Mouse (Mus musculus): ENCODE measurements around the gene Igsf9b. TPM values are rescaled to one million over a fixed set of nuclear protein-coding genes. Genes with fewer than 3 reads are reported as not detected.

Igsf9b gene
- total RNA-seq, 4 experiments from 2014 or later: 23.7 to 33.5 (median 27.2) TPM

- DNase-seq (ENCODE audit: low spot score in 2 of 2): no peak
These were observed 9.3 kb upstream of the Igsf9b start for GRCm38 (mm10) chr9:27289543-27290308.

DNA sequence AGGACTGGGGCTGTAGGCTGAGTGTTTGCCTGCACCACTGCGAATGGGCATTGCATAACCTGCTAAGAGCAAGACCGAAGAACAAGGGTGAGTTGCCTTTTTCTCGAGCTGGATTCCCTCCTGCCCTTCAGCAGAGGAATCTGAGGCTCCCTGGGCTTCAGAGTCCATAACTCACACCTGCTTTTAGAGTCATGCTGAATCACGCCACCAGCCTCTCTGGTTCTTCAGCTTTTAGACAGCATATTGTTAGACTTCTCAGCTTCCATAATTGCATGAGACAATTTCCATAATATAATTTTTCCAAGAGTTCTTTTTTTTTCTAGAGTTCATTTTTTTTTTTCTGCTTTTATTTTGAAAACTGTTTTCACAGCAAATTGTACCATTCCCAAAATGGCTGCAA lies 4.6 kb upstream of the Igsf9b start:
- DNase-seq (ENCODE audit: low spot score in 2 of 2): no peak

- DNase-seq (ENCODE audit: low spot score in 2 of 2): no peak
These were observed 533 bp downstream of the Igsf9b start for GRCm38 (mm10) chr9:27299286-27300187.

DNA sequence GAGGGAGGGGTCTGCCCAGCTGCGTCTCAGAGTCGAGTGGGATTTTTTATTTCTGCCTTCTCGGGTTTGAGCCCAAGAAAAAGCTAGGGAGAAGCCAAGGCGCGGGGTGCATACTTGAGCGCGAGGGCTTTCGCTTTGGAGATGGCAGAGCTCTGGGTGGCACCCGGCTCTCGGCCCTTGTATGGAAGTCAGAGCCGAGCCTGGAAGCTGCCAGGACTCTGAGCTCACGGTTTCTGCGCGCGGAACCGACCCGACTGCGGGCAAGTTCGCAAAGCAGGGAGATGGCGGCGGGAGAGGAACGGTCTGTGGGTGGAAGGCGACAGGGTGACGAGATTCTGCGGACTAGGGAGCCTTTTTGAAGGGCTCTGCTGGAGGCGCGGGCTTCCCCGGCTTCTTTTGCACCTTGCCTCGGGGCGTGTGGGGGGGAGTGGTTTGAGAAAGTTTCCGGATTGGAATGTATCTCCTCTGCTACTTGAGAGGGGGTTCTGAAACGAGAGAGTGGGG lies 1.2 kb downstream of the Igsf9b start:
- no peak for DNase-seq (ENCODE audit: low spot score in 2 of 2)

- no peak for DNase-seq (ENCODE audit: low spot score in 2 of 2)
These were observed 1.7 kb downstream of the Igsf9b start for GRCm38 (mm10) chr9:27300698-27301097.

- DNase-seq (ENCODE audit: low spot score in 2 of 2): no peak
These were observed 2.5 kb downstream of the Igsf9b start for GRCm38 (mm10) chr9:27301486-27301885.

DNA sequence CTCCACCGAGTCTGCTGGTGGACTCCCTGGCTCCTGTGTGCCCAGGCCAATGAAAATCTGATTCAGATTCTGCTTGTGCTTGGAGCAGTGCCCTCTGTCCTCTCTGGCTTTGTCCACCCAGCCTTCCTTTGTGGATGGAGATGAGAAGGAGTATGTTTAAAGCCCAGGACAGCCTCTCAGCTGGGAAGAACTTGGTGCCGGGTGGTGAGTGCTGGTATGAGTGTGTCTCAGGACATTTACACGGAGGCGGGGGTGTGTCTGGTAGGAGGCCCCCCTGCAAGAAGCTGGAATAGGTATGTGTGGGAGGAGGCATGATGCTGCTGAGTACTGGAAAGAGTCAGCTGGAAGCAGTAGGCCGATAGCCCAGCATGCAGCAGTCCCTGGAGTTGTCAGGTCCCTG lies 3.3 kb downstream of the Igsf9b start:
- no peak for DNase-seq (ENCODE audit: low spot score in 2 of 2)

DNA sequence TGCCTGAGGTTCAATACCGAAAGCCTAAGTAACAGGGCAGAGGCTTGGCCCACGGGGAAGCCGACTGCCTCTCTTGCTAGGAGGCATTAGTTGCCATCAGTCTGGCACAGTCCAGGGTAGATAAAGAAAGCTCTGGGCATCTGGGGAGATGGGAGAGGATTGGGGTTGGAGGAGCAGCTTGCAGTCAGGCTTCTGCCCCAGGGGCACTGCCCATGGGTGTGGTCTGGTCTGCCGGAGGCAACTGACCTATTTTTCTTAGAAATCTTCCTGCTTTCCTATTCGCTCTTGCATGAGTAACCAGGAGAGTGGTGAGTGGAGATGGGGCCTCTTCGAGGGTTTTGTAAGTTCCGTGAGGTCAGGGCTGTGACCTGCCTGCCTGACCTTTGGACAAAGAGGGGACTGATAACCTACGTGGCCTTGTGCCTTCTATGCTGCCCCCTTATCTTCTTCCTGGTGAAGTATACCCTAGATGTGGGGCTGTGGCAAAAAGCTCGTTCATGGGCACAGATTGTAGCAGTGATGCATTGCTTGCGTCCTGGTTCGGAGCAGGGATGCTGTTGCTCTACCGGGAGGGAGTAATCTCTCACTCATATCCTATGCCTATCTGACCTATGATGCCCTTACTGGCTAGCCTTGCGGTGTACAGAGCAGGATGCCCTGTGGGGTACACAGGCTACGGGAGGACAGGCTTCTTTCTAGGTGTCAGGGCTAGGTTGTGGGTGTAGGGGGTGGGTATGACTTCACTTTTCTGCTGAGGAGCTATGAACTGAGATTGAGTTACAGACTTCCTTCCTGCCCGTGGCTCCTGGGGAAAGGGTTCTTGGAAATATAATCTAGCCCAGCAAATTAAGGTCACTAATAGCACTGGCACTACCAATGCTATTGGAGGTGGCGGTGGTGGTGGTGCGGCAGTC lies 4.8 kb downstream of the Igsf9b start:
- DNase-seq (ENCODE audit: low spot score in 2 of 2): no peak

DNA sequence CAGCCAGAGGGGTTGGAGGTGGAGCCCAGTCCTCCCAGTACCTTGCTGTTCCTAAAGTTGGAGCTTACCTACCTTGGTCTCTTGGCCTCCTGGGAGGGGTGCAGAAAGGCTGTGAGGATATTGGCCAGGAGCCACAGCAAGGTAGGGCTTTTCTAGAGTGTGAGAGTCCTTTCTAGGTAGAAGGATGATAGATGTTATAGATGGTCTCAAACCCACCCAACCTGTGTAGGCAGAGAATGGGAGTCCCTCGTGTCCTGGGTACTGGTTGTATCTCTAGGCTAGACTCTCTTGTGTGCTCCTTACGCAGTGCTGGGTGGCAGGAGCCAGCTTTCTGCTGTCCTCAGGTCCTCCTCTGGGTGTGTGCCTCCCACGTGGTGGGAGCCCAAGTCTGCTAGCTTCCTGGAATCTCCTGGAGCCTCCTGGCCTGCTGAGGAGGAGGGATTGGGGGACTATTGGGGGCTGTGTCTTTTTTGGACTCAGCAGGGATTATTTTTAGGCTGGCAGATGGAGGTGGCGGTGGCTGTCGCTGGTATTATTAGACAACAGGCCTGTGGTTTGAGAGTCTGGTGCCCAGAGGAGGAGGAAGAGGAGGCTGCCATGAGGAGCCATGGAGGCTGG lies 5.6 kb downstream of the Igsf9b start:
- DNase-seq (ENCODE audit: low spot score in 2 of 2): no peak

DNA sequence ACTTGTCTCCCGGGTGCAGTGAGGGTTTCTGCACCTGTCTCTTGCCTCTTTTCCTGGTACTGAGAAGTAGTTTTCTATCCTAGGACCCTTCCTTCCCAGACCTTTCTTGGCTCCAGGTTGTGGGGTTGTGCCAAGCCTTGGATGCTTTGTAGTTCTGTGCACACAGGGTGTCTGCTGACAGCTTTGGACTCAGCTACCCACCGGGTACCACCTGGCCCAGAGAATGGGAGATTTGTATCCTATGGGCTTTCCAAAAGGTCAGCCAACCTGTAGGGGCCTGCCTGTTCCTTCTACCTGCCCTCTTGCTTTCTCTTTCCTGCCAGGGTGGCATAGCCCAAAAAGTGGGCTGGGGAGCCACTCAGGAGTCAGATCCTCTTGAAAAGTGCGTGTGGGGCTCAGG lies 6.5 kb downstream of the Igsf9b start:
- DNase-seq (ENCODE audit: low spot score in 2 of 2): no peak

- DNase-seq (ENCODE audit: low spot score in 2 of 2): no peak
These were observed 7.6 kb downstream of the Igsf9b start for GRCm38 (mm10) chr9:27306642-27307041.

- no peak for DNase-seq (ENCODE audit: low spot score in 2 of 2)
These were observed 8.3 kb downstream of the Igsf9b start for GRCm38 (mm10) chr9:27307265-27307664.

GRCm38 (mm10) chr9:27308045-27308444 lies 9.0 kb downstream of the Igsf9b start:
- DNase-seq (ENCODE audit: low spot score in 2 of 2): no peak

GRCm38 (mm10) chr9:27308561-27308960 lies 9.6 kb downstream of the Igsf9b start:
- no peak for DNase-seq (ENCODE audit: low spot score in 2 of 2)

DNA sequence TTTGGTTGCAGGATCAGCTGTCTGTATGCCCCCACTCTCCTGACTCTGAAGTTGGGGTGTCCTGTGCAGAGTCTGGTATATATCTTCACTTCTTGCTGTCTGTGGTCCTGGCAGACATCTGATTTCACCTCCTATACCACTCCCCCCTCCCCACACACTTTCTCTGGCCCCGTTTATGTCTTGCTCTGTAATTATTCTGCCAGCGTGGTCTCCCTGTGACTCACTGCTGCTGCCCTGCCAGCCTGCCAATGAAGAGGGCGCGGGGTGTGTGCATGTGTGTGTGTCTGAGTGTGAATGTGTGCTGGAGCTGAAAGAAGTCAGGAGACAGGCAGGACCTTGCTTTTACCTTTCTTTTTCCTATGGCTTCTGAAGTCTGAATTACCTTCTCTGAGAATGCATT lies 11.0 kb downstream of the Igsf9b start:
- DNase-seq (ENCODE audit: low spot score in 2 of 2): no peak

DNA sequence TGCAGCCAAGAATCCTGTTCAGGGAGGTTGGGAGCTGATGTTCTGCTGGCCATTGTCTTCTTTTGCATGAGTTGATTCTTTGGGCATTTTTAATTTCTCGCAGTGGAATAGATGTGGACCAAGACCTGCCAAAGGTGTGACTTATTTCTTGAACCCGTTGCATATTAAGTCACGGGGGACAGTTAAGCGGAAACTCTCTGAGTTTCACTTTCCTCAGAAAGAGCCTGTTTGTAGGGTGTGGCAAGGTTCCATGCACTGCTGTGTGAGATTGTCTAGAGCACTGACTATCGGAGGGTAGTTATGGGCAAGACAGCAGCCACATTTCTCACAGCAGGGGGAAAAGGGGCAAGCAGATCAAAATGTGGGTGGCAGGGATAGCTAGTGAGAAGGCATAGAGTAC lies 14.4 kb downstream of the Igsf9b start:
- no peak for DNase-seq (ENCODE audit: low spot score in 2 of 2)

GRCm38 (mm10) chr9:27321267-27321666 lies 22.3 kb downstream of the Igsf9b start:
- DNase-seq (ENCODE audit: low spot score in 2 of 2): no peak

DNA sequence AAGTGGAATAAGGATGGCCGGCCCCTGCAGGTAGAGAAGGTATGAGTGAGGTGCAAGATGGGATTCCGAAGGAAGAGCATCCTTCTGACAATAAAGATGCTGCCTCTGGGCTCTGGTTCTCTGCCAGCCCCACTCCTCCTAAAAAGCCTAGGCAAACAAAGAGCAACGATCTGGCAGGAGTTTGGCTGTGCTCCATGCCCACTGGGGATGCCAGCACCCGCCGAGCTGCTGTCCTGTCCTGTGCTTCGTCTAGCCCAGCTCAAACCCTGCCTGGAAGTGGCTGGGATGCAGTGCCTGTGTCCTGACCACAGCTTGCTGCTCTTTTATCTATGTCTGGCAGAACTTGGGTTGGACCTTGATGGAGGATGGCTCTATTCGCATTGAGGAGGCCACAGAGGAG lies 23.3 kb downstream of the Igsf9b start:
- no peak for DNase-seq (ENCODE audit: low spot score in 2 of 2)

- DNase-seq (ENCODE audit: low spot score in 2 of 2): no peak
These were observed 24.4 kb downstream of the Igsf9b start for GRCm38 (mm10) chr9:27323412-27323811.

GRCm38 (mm10) chr9:27325920-27326319 lies 26.9 kb downstream of the Igsf9b start:
- peak in 1 of 2 experiments; percentile 79 for DNase-seq (ENCODE audit: low spot score in 2 of 2)

DNA sequence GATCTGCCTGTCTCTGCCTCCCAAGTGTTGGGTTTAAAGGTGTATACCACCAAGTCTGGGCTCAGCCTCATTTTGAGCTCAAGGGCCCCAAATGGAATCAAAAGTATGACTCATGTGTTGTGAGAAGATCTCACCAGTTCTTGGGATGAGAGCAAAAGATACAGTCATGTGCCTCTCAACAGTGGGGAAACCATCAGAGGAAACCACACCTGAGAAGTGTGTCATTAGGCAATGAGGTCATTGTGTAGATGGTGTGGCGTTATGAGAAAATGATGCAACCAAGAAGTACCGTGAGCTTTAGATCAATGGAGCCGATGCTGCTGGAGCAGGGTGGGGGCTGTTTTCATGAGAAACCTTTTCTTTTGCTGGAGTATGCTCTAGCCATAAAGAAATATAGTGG lies 28.6 kb downstream of the Igsf9b start:
- DNase-seq (ENCODE audit: low spot score in 2 of 2): no peak

All from layer of hippocampus, adult 8-10 months (tissue).